9 mouse cellular contexts compared by ENCODE assay signal in genomic region chr7:75371991-75372390, GRCm38 (mm10).
DNase-seq lines count a peak whose midpoint lies in the region; ATAC-seq and TF ChIP-seq lines count a peak whose summit lies in the region.
"Had no signal": no experiment of that assay in that cellular context is flagged by ENCODE, and none has a peak within 500 bp of the region (broad histone marks: within the 10 kb centered on the region; RNA-seq: fewer than 3 reads in every experiment).

No protein-coding gene starts in this region.

- TF ChIP-seq POLR2A in limb, embryonic 14.5 days (IDR thresholded peaks at IDR 0.05; ENCODE audit: borderline replicate concordance, extremely low read depth, insufficient read depth, insufficient read length) = no peak

- ATAC-seq in hindbrain, embryonic 15.5 days (ENCODE audit: low FRiP score, low read depth) = peak; percentile 27; the same call in 1 of the 2 replicates
- ATAC-seq in hindbrain, embryonic 11.5 days (ENCODE audit: low FRiP score) = no peak
- peak; percentile 22 for ATAC-seq in G1E (ENCODE audit: extremely low read depth, insufficient number of reproducible peaks, low FRiP score, poor library complexity, severe bottlenecking)
- ATAC-seq in limb, embryonic 14.5 days (ENCODE audit: low FRiP score, low read depth) = peak; percentile 27; the same call in 1 of the 2 replicates
- no peak for ATAC-seq in forebrain, postnatal 0 days

- no peaks in the 10 kb centered on the region for H3K9me3 ChIP-seq in hindbrain, embryonic 15.5 days
- H3K9me3 ChIP-seq in hindbrain, embryonic 11.5 days (ENCODE audit: control insufficient read depth, low read length) = no peaks in the 10 kb centered on the region
- H3K9me3 ChIP-seq in G1E (replicated peaks) = no peaks in the 10 kb centered on the region
- H3K9me3 ChIP-seq in limb, embryonic 14.5 days (ENCODE audit: control insufficient read depth, low read length) = no peaks in the 10 kb centered on the region
- no peaks in the 10 kb centered on the region for H3K9me3 ChIP-seq in forebrain, postnatal 0 days (ENCODE audit: low read length)
- H3K9me3 ChIP-seq: neural tube, embryonic 13.5 days had no signal

- H3K9ac ChIP-seq in hindbrain, embryonic 15.5 days = no peak overlapping the region
- no peak overlapping the region for H3K9ac ChIP-seq in hindbrain, embryonic 11.5 days (ENCODE audit: low read depth, low read length)
- H3K9ac ChIP-seq in limb, embryonic 14.5 days (ENCODE audit: low read depth, low read length, severe bottlenecking) = no peak overlapping the region
- H3K9ac ChIP-seq in forebrain, postnatal 0 days = no peak overlapping the region
- H3K9ac ChIP-seq: neural tube, embryonic 13.5 days had no signal

- H3K36me3 ChIP-seq in hindbrain, embryonic 15.5 days = no peaks in the 10 kb centered on the region
- H3K36me3 ChIP-seq in hindbrain, embryonic 11.5 days (ENCODE audit: control insufficient read depth, insufficient read depth, low read length) = no peaks in the 10 kb centered on the region
- no peaks in the 10 kb centered on the region for H3K36me3 ChIP-seq in G1E (replicated peaks)
- H3K36me3 ChIP-seq in limb, embryonic 14.5 days (ENCODE audit: control insufficient read depth, insufficient read depth, low read length) = no peaks in the 10 kb centered on the region
- no peaks in the 10 kb centered on the region for H3K36me3 ChIP-seq in forebrain, postnatal 0 days (ENCODE audit: insufficient read depth)
- H3K36me3 ChIP-seq: neural tube, embryonic 13.5 days had no signal

- no peaks in the 10 kb centered on the region for H3K27me3 ChIP-seq in hindbrain, embryonic 15.5 days
- no peaks in the 10 kb centered on the region for H3K27me3 ChIP-seq in hindbrain, embryonic 11.5 days (ENCODE audit: control insufficient read depth, insufficient read depth, low read length)
- no peaks in the 10 kb centered on the region for H3K27me3 ChIP-seq in G1E (ENCODE audit: insufficient read depth, low read length)
- H3K27me3 ChIP-seq in limb, embryonic 14.5 days (ENCODE audit: control insufficient read depth, insufficient read depth, low read length) = no peaks in the 10 kb centered on the region
- H3K27me3 ChIP-seq in forebrain, postnatal 0 days (ENCODE audit: insufficient read depth, low read length) = no peaks in the 10 kb centered on the region
- H3K27me3 ChIP-seq: neural tube, embryonic 13.5 days had no signal

- no peak overlapping the region for H3K4me3 ChIP-seq in hindbrain, embryonic 15.5 days
- no peak overlapping the region for H3K4me3 ChIP-seq in hindbrain, embryonic 11.5 days (ENCODE audit: low read depth, low read length)
- H3K4me3 ChIP-seq in G1E (ENCODE audit: low read depth, low read length) = no peak overlapping the region
- no peak overlapping the region for H3K4me3 ChIP-seq in limb, embryonic 14.5 days (replicated peaks; ENCODE audit: low read length)
- H3K4me3 ChIP-seq in forebrain, postnatal 0 days (ENCODE audit: low read depth, low read length) = no peak overlapping the region
- H3K4me3 ChIP-seq: neural tube, embryonic 13.5 days had no signal

- no peak overlapping the region for H3K27ac ChIP-seq in hindbrain, embryonic 15.5 days (replicated peaks)
- H3K27ac ChIP-seq in hindbrain, embryonic 11.5 days (ENCODE audit: low read depth, low read length) = no peak overlapping the region
- no peak overlapping the region for H3K27ac ChIP-seq in limb, embryonic 14.5 days (replicated peaks; ENCODE audit: low read depth, low read length)
- H3K27ac ChIP-seq in forebrain, postnatal 0 days (ENCODE audit: low read depth, low read length) = no peak overlapping the region
- H3K27ac ChIP-seq: neural tube, embryonic 13.5 days had no signal

- no peak for DNase-seq in hindbrain, embryonic 11.5 days (ENCODE audit: low spot score)
- DNase-seq in G1E (ENCODE audit: low spot score) = no peak
- peak; percentile 28 for DNase-seq in limb, embryonic 14.5 days (ENCODE audit: low spot score)
- DNase-seq in retina, postnatal 1 day = peak; percentile 62
- DNase-seq in frontal cortex, postnatal 36 days (ENCODE audit: low spot score in 2 of 2) = no peak
- DNase-seq in forebrain, postnatal 0 days = no peak
- DNase-seq in right cerebral cortex, postnatal 36 days (ENCODE audit: low spot score in 2 of 2) = no peak

- no peak for TF ChIP-seq CTCF in G1E (IDR thresholded peaks at IDR 0.05; ENCODE audit: low read depth, low read length)
- TF ChIP-seq CTCF in forebrain, postnatal 0 days (IDR thresholded peaks at IDR 0.05; ENCODE audit: low read depth) = no peak

- no peak overlapping the region for H3K4me2 ChIP-seq in hindbrain, embryonic 15.5 days
- H3K4me2 ChIP-seq in hindbrain, embryonic 11.5 days (replicated peaks; ENCODE audit: low read depth, low read length) = no peak overlapping the region
- no peak overlapping the region for H3K4me2 ChIP-seq in limb, embryonic 14.5 days (replicated peaks; ENCODE audit: low read depth, low read length, severe bottlenecking)
- no peak overlapping the region for H3K4me2 ChIP-seq in forebrain, postnatal 0 days (ENCODE audit: low read depth)
- H3K4me2 ChIP-seq: neural tube, embryonic 13.5 days had no signal

- 54% methylated on average over 6 of the region's 6 CpGs for WGBS in hindbrain, embryonic 15.5 days
- WGBS in hindbrain, embryonic 11.5 days = 57% methylated on average over 6 of the region's 6 CpGs
- 56% methylated on average over 6 of the region's 6 CpGs for WGBS in limb, embryonic 14.5 days
- WGBS in forebrain, postnatal 0 days = 72% methylated on average over 6 of the region's 6 CpGs

- peaks cover 6% of the 10 kb centered on the region; the same call in 1 of the 2 replicates for H3K4me1 ChIP-seq in hindbrain, embryonic 15.5 days (replicated peaks)
- H3K4me1 ChIP-seq in hindbrain, embryonic 11.5 days (replicated peaks; ENCODE audit: control insufficient read depth, insufficient read depth, low read length) = no peaks in the 10 kb centered on the region
- no peaks in the 10 kb centered on the region for H3K4me1 ChIP-seq in G1E (ENCODE audit: insufficient read depth, low read depth, low read length)
- no peaks in the 10 kb centered on the region for H3K4me1 ChIP-seq in limb, embryonic 14.5 days (ENCODE audit: control insufficient read depth, insufficient read depth, low read length)
- no peaks in the 10 kb centered on the region for H3K4me1 ChIP-seq in forebrain, postnatal 0 days (ENCODE audit: insufficient read depth)
- H3K4me1 ChIP-seq: neural tube, embryonic 13.5 days had no signal

Comparison
In these comparisons a context has a peak if more than half of its experiments do, and no peak if none do; other contexts are left out.
1. ATAC-seq: peak in hindbrain, embryonic 15.5 days (single experiment), G1E (single experiment) and limb, embryonic 14.5 days (single experiment); none in hindbrain, embryonic 11.5 days (single experiment) and forebrain, postnatal 0 days (single experiment).
2. DNase-seq: peak in limb, embryonic 14.5 days (single experiment) and retina, postnatal 1 day (single experiment); none in hindbrain, embryonic 11.5 days (single experiment), G1E (single experiment), frontal cortex, postnatal 36 days (0 of 2), forebrain, postnatal 0 days (single experiment) and right cerebral cortex, postnatal 36 days (0 of 2).